Mouse (Mus musculus): Measurements from ENCODE around the gene Inhba.
A peak's percentile ranks its signal among the peaks of the same experiment; 100 is the strongest.

Gene Inhba

DNA sequence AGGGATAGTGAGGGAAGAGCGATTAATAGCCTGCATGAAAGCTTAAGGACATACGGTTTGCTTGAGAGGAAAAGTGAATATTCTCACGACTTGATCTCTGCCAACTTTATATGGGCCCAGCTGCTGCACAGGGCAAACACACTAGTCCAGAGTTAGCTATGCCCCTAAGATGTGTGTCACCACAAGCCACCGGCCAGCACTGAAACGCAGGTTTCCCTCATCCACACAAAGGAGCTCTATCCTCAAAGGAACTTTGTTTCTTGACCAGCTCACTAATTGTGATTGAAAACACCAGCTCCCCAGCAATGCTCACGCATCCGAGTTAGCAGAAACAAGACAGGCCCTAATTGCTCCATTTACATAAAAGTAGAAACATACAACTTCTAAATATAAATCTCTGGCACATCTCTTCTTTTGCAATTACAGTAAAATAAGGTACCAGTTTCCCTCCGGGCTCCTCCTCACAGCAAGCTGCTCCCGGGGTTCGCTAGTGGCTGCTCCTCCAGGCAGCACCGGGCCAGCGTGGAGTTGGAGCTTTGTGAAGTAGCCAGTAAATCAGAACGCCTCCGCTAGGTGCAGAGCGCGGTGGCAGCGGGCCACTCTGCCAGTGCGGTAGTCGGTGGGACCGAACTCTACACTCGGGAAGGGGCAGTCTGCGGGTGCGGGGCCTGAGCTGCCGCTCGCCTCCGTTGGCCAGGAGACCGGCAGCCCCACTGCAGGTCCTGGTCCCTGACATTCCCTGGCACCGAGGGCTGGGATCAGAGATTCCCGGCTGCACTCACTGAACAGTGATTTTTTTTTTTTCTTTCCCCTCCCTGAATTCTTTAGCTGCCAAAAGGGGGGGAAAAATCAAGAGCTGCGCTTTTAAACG lies at the start of gene Inhba:
TSS of gene Inhba (plus strand) at position 480 of the 871 bp plus-strand sequence.
- DNase-seq: peak; percentile 45

DNA sequence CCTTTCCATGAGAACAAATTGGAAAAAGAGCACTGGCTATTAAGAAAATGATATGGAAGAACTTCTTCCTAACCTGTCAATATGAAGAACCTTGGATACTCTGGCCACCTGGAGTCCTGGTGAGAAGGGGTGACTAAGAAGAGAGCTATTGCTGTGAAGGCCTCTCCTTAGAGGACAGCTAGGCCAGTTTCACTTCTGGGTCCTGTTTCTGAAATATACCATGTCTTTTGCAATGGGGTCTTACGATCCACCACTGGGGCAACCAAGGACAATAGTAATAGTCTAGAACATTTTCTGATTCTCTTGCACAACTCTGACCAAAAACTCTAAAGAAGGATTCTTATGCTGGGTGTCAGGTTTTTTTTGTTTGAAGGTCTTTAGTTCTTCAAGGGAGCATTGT lies 35.1 kb upstream of the Inhba start:
- no peak for DNase-seq

DNA sequence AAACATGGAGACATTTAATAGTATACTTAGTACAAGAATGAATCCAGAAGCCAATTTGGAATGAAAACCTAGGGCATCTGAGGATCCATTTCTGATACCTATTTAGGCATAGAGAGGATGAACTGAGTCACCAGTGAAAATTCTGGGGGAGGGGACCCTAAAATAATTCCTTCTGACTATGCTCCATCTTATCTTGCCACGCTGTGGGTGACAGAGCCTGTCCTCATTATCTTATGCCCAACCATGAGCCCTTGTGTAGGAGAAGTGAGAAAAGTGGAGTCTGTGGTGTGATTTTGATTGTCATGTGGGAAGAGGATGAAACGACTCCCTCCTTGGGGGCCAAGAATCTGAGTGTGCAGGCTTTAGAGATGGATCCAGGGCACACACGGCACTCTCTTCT lies 32.1 kb upstream of the Inhba start:
- no peak for DNase-seq

DNA sequence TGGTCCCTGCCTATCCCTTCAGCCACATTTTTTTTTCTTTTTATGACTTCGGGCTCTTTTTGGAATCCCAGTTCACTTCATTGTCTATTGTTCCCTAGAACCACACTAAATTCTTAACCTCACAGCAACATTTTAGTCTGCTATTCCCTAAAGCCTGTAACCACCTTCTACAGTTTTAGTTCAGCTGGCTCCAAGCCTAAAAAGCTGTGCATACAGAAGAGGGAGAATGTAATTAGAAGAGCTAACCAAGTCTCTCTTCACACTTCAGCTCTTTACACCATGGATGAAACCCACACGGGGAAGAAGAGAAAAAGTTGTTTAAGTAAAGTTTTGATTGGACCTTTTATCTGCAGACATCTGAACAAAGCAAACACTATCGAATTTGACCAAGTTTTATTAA lies 29.6 kb upstream of the Inhba start:
- DNase-seq: no peak

DNA sequence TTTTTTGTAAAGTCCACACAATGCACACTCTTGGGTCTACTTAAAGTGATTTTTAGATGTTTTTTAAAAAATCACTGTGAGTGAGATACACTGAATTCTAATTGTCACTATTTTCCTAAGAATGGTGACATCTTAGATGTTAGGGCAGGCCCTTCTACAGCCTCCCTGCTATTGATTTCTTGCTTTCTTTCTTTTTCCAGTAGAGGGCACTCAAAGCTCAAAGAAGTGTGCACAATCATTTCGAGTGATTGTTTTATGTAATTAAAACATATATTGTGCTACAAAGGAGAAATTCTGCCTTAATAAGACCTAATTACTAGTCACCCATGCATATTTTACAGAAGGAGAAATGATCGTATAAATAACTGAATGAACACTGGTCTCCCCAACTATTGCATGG lies 25.9 kb upstream of the Inhba start:
- DNase-seq: no peak

DNA sequence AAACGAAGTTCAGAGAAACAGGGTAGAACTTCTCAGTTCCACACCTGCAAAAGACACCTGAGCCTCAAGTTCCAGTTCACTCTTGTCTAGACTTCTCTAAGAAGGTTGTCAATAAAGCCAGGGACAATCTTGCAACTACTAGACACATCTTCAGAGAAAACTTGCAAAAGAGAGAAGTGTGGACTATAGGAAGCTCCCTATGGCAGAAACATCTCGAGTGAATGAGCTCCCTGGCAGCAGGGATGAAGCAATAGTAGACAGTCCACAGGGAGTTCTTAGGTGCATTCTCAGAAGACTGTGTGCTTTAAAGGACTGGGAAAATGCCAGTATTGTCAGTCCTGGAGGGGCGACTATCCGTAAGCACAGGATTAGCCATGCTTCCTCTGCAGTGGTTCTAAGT lies 25.5 kb upstream of the Inhba start:
- DNase-seq: no peak

DNA sequence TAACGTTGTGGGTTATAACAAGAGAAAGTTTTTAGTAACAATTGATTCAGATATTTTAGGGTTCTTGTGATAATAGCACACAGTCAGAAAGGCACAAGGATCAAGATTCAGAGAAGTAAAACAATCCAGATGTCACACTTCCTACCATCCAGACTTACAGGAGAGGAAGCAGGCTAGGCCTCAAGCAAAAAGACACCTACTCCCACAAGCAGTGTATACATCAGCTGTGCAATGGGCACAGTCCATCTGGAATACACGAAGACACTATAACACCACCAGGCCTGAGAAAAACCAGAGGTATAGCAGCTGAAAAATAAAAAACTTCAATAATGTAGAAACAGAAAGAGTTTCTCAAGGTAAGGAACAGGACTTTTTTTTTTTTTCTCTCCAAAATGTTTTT lies 16.3 kb upstream of the Inhba start:
- no peak for DNase-seq

DNA sequence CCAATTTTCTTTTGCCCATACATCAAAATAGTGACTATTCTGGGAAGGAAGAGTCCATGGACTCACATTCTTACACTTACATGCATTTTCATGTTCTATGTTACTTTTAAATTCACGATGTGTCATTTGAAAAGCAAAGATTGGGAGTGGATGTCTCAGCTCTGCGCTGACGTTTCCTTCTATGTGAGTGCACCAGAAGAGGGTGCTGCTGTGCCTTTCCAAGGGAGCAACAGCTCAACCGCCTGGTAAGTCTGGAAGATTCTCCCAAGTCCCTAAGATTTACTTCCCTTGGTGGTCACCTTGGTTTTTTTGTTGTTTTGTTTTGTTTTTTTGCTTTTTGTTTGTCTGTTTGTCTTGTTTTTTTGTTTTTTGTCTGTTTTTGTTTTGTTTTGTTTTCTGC lies 6.1 kb upstream of the Inhba start:
- peak; percentile 44 for DNase-seq

DNA sequence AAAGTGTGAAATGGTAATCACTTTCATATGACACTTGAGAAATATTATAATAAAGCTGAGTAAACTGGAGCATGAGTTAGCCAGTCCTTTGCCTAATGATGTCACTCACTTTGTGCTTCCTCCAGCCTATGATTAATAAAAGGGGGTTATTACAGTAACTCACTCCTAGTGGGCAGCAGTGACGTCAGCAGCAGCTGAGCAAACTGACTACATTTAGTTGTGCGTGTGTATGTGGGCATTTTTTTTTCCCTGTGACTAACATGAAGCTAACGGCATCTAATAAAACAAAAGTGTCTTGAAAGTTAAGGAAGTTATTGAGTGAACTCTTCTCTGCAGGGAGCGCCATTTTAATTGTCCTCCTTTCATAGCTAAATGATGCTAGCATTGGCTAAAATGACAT lies 3.9 kb upstream of the Inhba start:
- no peak for DNase-seq

DNA sequence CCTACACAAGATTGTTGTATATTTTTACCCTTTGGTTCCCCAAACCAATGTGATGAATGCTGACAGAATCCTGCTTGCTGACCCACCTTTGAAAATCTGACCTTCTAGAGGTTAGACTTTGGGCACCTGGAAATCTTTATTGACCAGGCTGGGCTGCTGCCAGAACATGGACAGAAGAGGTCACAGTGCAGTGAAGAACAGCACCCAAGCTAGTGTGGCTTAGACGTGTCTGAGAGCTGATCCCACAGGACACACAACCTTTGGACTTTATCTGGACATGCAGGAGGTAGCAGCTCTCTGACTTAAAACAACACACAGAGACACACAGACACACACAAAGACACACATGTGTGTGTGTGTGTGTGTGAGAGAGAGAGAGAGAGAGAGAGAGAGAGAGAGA lies 3.3 kb upstream of the Inhba start:
- DNase-seq: no peak

DNA sequence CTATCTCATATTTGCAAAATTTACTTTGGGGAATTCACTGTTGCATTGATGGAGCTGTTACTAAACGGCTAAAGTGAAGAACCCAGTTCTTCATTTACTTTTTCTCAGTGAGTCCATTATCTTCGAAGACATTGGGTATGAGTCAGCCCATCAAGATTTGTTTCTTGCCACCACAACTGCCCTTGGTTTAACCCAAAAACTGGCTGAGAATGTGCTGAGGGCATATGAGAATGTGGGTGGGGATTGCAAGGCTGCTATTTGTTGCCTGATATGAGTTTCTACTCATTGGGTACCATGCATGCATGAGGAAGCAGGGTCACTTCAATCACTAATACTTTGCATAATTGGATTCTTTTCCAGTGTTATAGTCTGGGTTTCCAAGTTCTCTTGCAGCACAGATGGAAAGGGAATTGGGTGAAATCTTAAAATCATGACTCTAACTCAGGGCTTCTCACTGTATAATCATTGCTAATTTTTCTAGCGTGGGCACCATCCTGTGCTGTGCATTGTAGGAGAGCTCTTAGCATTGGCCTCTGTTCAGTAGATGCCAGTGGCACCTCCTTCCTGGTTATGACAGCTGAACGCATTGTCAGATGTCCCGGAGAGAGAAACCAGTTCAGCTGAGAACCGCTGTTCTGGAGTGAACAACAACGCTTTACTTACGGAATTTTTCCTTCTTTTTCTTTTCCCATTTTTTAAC lies 1.7 kb upstream of the Inhba start:
- DNase-seq: no peak

DNA sequence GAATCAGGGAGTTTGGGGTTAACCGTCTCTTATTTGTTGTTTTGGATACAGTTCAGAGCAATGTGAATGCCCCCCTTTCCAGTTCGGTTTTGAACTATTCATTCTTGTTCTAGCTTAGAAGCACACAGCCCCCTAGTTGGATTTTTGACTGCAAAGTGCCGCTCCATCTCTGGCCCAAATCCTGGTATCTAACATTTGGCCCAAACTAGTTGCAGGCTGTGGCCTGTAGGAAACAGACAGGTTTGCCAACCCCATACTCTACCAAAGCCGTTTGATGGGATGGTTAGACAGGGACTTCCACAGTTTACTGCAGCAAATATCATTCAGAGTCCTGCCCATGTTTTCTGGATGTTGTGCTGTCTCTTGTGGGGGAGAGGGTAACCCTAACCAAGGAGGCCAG lies 1.1 kb upstream of the Inhba start:
- no peak for DNase-seq

DNA sequence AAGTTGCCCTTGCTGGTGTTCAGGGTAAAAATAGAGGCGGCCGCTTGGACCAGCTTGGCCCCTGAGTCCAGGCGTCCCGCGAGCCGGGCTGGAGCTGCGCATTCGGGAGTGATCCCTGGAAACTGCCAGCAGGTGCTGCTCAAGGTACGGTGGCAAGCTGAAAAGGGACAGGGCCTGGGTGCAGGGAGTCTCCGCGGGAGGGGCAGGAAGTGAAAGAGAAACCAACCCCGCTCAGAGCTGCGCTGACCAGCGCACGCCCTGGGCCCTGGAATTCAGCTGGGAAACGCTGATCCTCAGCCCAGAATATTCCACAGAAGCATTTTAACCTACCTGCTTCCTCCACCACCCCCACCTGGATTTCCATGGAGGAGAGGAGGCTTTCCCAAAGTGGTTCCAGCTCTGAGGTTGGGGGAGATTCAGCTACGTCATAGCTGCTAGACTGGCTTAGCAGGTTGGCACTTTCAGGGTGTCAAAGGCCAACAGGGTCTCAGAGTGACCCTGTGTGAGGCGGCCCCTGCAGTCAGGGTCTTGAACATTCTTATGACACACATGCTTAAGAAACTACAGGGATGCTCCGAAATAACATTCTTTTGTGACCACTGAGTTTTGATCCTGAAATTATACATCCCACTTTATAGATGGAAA lies 714 bp downstream of the Inhba start:
- DNase-seq: peak; percentile 83

DNA sequence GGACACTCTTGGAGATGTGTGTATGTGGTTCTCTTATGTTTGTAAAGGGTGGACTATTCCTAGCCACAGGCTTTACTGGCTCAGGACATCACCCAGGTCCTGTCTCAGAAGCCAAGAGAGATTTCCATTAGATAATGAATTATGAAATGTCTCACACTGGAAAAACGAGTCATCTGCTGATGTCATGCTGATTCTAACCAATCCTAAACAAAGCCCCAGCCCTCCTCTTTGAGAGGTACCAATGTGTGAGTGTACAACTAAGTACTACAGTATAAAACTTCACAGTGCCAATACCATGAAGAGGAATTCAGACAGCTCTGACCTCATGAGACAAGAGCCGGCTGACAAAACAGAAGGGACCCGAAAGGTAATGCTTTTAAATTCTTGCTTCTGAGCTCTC lies 2.5 kb downstream of the Inhba start:
- DNase-seq: no peak

DNA sequence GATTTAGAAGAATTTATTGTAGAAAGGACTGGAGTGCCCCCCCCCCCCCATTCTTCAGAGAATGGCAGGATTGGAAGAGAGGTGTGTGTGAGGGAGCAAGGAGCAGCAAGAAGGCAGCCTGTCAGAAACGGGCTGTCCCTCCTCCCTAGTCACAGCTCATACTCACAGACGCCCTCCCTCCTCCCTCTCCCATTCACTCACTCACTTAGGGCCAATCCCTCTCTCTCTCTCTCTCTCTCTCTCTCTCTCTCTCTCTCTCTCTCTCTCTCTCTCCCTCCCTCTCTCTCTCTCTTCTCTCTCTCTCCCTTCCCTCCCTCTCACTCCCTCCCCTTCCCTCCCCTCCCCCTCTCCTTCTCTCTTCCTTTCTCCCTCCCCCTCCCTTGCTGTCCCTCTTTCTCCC lies 4.9 kb downstream of the Inhba start:
- DNase-seq: no peak

DNA sequence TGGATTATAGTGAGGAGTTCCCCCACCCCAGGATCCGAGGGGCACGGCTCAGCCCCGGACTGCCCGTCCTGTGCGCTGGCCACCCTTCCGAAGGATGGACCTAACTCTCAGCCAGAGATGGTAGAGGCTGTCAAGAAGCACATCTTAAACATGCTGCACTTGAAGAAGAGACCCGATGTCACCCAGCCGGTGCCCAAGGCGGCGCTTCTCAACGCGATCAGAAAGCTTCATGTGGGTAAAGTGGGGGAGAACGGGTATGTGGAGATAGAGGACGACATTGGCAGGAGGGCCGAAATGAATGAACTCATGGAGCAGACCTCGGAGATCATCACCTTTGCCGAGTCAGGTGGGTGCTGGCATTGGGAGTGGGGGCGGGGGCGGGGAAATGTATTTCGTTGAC lies 5.7 kb downstream of the Inhba start:
- DNase-seq: no peak

DNA sequence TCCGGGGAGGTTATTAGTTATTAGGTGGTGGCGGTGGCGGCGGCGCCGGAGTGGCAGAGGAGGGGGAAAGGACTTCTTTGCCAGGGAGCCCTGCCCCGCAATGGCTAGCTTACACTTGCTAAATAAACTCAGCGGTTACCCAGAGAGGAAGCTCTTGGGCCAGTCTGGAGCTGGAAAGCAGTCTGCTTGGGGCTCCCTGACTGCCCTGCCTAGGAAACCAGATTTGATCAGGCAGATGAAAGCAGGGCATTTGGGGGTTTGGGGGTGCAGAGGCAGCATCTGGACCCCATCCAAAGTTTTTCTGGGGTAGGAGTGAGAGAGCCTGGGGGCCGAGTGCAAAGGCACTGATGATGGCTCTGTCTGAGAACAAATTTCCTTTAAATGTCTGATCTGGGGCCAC lies 6.1 kb downstream of the Inhba start:
- DNase-seq: no peak

DNA sequence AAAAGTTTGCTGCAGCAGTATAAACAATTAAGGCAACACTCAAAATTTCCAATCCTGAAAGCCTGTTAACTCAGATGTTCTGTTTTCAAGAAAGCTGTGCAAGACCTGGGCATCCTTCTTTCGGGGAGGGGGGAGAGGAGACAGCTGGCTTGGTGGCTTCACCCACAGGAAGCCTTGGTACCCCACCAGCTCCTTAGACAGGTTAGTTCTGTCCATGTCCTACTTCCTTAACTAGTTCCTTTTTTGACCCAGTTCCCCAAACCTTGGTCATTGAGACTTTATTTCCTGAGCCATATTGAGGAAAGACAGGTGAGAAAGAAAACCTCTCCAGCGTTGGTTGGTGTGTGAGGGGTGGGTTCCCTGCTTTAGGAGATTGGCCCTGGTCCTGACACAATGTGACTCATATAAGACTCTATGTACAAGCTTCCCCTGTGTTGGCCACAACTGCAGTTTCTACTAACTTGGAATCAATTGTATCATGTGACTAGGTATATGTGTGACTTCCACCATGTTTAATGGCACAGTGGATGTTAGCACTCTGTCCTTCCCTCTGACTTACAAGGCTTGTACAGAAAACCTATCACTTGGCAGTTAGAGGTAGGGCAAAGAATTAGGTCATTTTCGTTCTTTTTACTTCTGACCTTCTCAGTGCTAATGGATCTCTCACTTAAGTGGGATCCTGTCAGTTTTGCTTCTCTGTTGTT lies 7.3 kb downstream of the Inhba start:
- no peak for DNase-seq

DNA sequence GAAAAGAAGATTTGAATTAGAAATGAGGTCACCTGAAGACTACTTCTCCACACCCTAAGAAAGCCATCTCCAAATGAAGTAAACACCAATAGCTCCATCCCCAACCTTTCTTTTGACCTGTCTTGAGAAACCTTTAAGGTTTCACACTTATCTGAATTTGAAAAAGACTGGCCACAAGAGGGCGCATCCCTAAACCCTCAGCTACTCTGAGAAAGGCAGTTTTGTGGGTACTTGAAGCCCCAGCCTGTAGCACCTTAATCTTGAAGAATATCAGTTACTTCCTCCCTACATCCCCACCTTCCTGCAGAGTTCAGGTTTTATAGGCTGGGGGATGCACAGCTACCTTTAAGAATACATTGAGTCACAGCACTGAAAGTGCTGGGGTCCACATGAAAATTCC lies 9.0 kb downstream of the Inhba start:
- peak; percentile 59 for DNase-seq

DNA sequence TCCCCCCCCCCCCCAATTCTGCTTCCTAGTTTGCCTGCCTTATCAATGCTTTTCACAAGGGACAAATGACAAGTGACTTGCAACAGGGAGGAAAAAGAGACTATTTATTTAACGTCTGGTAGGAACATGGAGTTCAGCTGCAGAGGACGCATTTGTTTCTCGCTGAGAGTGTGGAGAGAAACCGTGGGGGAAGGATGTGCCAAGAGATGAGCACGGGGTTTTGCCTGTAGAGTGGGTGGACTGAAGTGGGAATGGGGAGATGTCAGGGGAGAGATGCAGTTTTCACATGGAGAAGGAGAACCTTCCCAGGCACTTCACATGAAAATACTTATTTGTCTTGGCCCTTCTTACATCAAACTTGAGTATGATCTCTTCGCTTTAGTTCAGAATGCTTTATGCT lies 9.5 kb downstream of the Inhba start:
- DNase-seq: no peak

DNA sequence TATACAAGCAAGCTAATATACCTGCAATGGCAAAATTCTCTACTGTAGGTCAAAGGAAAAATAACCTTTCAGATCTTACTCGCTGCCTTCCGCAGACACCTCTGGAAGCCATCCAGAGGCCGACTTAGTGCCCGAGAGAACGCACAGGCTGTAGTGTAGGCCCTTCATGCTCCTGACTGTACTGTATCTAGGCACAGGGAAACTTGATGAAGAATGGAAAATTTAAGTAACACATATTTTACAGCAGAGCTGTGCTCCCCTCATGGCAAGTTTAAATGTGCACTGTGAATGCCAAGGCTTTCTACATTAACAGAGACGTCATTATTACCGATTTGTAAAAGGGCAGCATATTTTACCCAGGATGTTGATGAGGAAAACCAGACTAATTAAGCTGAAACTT lies 10.2 kb downstream of the Inhba start:
- no peak for DNase-seq

DNA sequence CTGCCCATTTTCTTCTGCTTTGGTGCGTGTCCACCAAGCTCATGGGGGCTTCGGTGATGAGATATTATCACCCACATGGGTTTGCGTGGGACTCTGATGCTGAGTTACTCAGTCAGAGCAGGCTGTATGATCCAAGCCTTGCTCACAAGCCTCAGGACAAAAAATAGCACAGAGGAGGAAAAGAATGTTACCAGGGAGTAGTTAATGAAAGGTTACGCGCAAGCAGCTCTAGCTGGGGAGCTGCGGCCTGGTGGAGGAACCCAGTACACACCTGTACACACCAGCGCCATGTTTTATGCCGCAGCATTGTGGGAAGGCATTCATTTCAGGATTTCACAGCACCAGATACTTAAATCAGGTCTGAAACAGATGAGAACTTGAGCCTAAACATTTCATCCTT lies 10.9 kb downstream of the Inhba start:
- DNase-seq: no peak

All from lung, postnatal 36 days (tissue).